Mouse (Mus musculus) kidney, embryonic 16.5 days (tissue): ENCODE results near the gene Nsg2. TPM values are rescaled to one million over a fixed set of nuclear protein-coding genes. Genes with fewer than 3 reads are reported as not detected.
"Not testable (repeated sequence)": the region's sequence is repeated elsewhere in the genome, so short reads cannot be mapped to it uniquely, and the experiment has no call there.

ENCODE experiments used
- ATAC-seq: fragments of 200-750 bp; cut with Nextera tagmentation; 2 replicates; pipeline ENCODE4 v1.8.0; 2017; ENCODE audit warnings: moderate TSS enrichment; ENCODE audit not compliant: low FRiP score, low TSS enrichment
- H3K27ac ChIP-seq: fragments of 300-500 bp; sonication (generic); 2 replicates; pipeline ENCODE4 v1.5.1; 2014; ENCODE audit warnings: low read length
- H3K27me3 ChIP-seq: fragments of 300-500 bp; sonication (generic); 2 replicates; pipeline ENCODE4 v1.6.1; 2014; ENCODE audit warnings: low read length, control low read depth, mixed read lengths; ENCODE audit not compliant: insufficient read depth
- H3K36me3 ChIP-seq: fragments of 300-500 bp; sonication (generic); 2 replicates; pipeline ENCODE4 v1.6.1; 2014; ENCODE audit warnings: low read length, control low read depth, mixed read lengths; ENCODE audit not compliant: insufficient read depth
- H3K4me1 ChIP-seq: fragments of 300-500 bp; sonication (generic); 2 replicates; pipeline ENCODE4 v1.6.1; 2014; ENCODE audit warnings: low read length, control low read depth, mixed read lengths; ENCODE audit not compliant: insufficient read depth
- H3K4me2 ChIP-seq: fragments of 300-500 bp; sonication (generic); replicated peaks from 2 replicates; pipeline ENCODE4 v1.6.1; 2014; ENCODE audit warnings: low read depth, low read length
- H3K4me3 ChIP-seq: fragments of 300-500 bp; sonication (generic); 2 replicates; pipeline ENCODE4 v1.5.1; 2014; ENCODE audit warnings: mild to moderate bottlenecking, low read length
- H3K9ac ChIP-seq: fragments of 300-500 bp; sonication (generic); replicated peaks from 2 replicates; pipeline ENCODE4 v1.6.1; 2014; ENCODE audit warnings: low read length
- H3K9me3 ChIP-seq: fragments of 300-500 bp; sonication (generic); 2 replicates; pipeline ENCODE4 v1.6.1; 2016; ENCODE audit warnings: low read length, control low read depth
- WGBS: fragments of 180-500 bp; shearing (Covaris S2); extraction: QIAGEN DNeasy Blood & Tissue Kit; methylation state at CpG from one replicate; pipeline ENCODE4 v1.1.7; 2014; 5-methylcytosine and 5-hydroxymethylcytosine counted together
- polyA plus RNA-seq: library from polyadenylated mRNA; unstranded; fragments of >200 nt; fragmentation: Nextera tagmentation; extraction: Ambion mirVana; gene quantifications from 2 replicates; pipeline ENCODE4 v1.2.1, GENCODE M21; 2015

The Nsg2 gene
- polyA plus RNA-seq, 1 experiment from 2014 or later, result 5.9 TPM

- not testable (repeated sequence) for H3K36me3 ChIP-seq, H3K9ac ChIP-seq, H3K9me3 ChIP-seq, ATAC-seq, H3K4me3 ChIP-seq, H3K4me2 ChIP-seq, H3K27me3 ChIP-seq, H3K27ac ChIP-seq, H3K4me1 ChIP-seq
- WGBS, result 87% methylated on average over 13 of the region's 13 CpGs
These were observed 17.9 kb upstream of the Nsg2 start for GRCm38 (mm10) chr11:31982247-31982943.

GRCm38 (mm10) chr11:31983249-31983648 lies 17.0 kb upstream of the Nsg2 start:
- H3K36me3 ChIP-seq, result no peaks in the 10 kb centered on the region
- peaks cover 7% of the 10 kb centered on the region; the same call in 1 of the 2 replicates for H3K9me3 ChIP-seq
- H3K27me3 ChIP-seq, result no peaks in the 10 kb centered on the region
- no peak overlapping the region for H3K9ac ChIP-seq
- no peak overlapping the region for H3K4me2 ChIP-seq
- no peak overlapping the region for H3K27ac ChIP-seq
- no peak overlapping the region for H3K4me3 ChIP-seq
- no peak for ATAC-seq
- no peaks in the 10 kb centered on the region for H3K4me1 ChIP-seq

GRCm38 (mm10) chr11:31984786-31985185 lies 15.5 kb upstream of the Nsg2 start:
- Histone ChIP-seq H3K27me3 (no peaks in the 10 kb centered on the region), H3K9ac (no peak overlapping the region), H3K4me1 (no peaks in the 10 kb centered on the region), H3K9me3 (peaks cover 4% of the 10 kb centered on the region; the same call in 1 of the 2 replicates), H3K36me3 (no peaks in the 10 kb centered on the region), H3K4me3 (no peak overlapping the region), H3K27ac (no peak overlapping the region), H3K4me2 (no peak overlapping the region)
- WGBS, result 62% methylated on average over 2 of the region's 2 CpGs
- no peak for ATAC-seq

GRCm38 (mm10) chr11:31992535-31992934 lies 7.7 kb upstream of the Nsg2 start:
- 94% methylated on average over 3 of the region's 3 CpGs for WGBS
- H3K27me3 ChIP-seq, result no peaks in the 10 kb centered on the region
- no peak overlapping the region for H3K4me2 ChIP-seq
- H3K4me3 ChIP-seq, result no peak overlapping the region
- H3K27ac ChIP-seq, result no peak overlapping the region
- H3K36me3 ChIP-seq, result no peaks in the 10 kb centered on the region
- no peaks in the 10 kb centered on the region for H3K4me1 ChIP-seq
- no peak for ATAC-seq
- no peak overlapping the region for H3K9ac ChIP-seq
- no peaks in the 10 kb centered on the region for H3K9me3 ChIP-seq

- ATAC-seq, result no peak
- WGBS, result 43% methylated on average over 2 of the region's 2 CpGs
These were observed 547 bp upstream of the Nsg2 start for GRCm38 (mm10) chr11:31999716-32000115.

GRCm38 (mm10) chr11:32001181-32001910 lies 1.1 kb downstream of the Nsg2 start:
- 4% methylated on average over 11 of the region's 11 CpGs for WGBS
- no peaks in the 10 kb centered on the region for H3K36me3 ChIP-seq
- peaks cover 18% of the 10 kb centered on the region for H3K4me1 ChIP-seq
- no peak overlapping the region for H3K27ac ChIP-seq
- ATAC-seq, result no peak
- no peak overlapping the region for H3K4me3 ChIP-seq
- H3K9me3 ChIP-seq, result no peaks in the 10 kb centered on the region
- 0 out of 2 replicates have a peak overlapping the region, but pooled peaks have one; percentile 1 for H3K9ac ChIP-seq
- H3K4me2 ChIP-seq, result peak overlapping the region; percentile 31
- H3K27me3 ChIP-seq, result no peaks in the 10 kb centered on the region

More at GRCm38 (mm10) chr11:31999716-32000115, 547 bp upstream of the Nsg2 start:
- Histone ChIP-seq H3K9me3 (no peaks in the 10 kb centered on the region), H3K4me3 (no peak overlapping the region), H3K27ac (no peak overlapping the region), H3K9ac (no peak overlapping the region), H3K4me2 (no peak overlapping the region), H3K4me1 (peaks cover 18% of the 10 kb centered on the region), H3K27me3 (no peaks in the 10 kb centered on the region), H3K36me3 (no peaks in the 10 kb centered on the region)

GRCm38 (mm10) chr11:32002670-32003072 lies 2.4 kb downstream of the Nsg2 start:
- Histone ChIP-seq H3K9ac (0 out of 2 replicates have a peak overlapping the region, but pooled peaks have one; percentile 28), H3K4me3 (no peak overlapping the region), H3K4me1 (peaks cover 18% of the 10 kb centered on the region), H3K27ac (no peak overlapping the region), H3K4me2 (0 out of 2 replicates have a peak overlapping the region, but pooled peaks have one; percentile 12), H3K27me3 (no peaks in the 10 kb centered on the region), H3K36me3 (no peaks in the 10 kb centered on the region), H3K9me3 (peaks cover 10% of the 10 kb centered on the region)
- no peak for ATAC-seq
- 12% methylated on average over 5 of the region's 5 CpGs for WGBS

GRCm38 (mm10) chr11:32008049-32008448 lies 7.8 kb downstream of the Nsg2 start:
- 86% methylated on average over 3 of the region's 3 CpGs for WGBS
- H3K4me2 ChIP-seq, H3K36me3 ChIP-seq, H3K9ac ChIP-seq, H3K4me3 ChIP-seq, H3K9me3 ChIP-seq, H3K27ac ChIP-seq, H3K27me3 ChIP-seq, ATAC-seq: not testable (repeated sequence)
- peaks cover 17% of the 10 kb centered on the region for H3K4me1 ChIP-seq

- no peak overlapping the region for H3K4me2 ChIP-seq
- no peaks in the 10 kb centered on the region for H3K36me3 ChIP-seq
- peaks cover 17% of the 10 kb centered on the region for H3K4me1 ChIP-seq
- H3K9ac ChIP-seq, result no peak overlapping the region
- no peaks in the 10 kb centered on the region for H3K27me3 ChIP-seq
- 86% methylated on average over 3 of the region's 3 CpGs for WGBS
- ATAC-seq, result no peak
- no peak overlapping the region for H3K27ac ChIP-seq
- no peak overlapping the region for H3K4me3 ChIP-seq
- H3K9me3 ChIP-seq, result peaks cover 10% of the 10 kb centered on the region
These were observed 8.6 kb downstream of the Nsg2 start for GRCm38 (mm10) chr11:32008852-32009251.
